Mouse (Mus musculus) stomach, postnatal 0 days (tissue): ENCODE measurements around the gene Mamstr.

Experiments
- CTCF ChIP-seq: IDR thresholded peaks from 2 replicates; pipeline ENCODE4 v1.5.1; 2016; ENCODE audit warnings: antibody characterized with exemption, low read depth, mild to moderate bottlenecking, moderate library complexity
- EP300 ChIP-seq: optimal IDR thresholded peaks from 2 replicates; pipeline ENCODE3; 2016; ENCODE audit warnings: antibody characterized with exemption

- no peak for TF ChIP-seq CTCF
- TF ChIP-seq EP300: no peak
Observed at GRCm38 (mm10) chr7:45640191-45640957, 597 bp downstream of the Mamstr start.
